Comparison of ENCODE assay signal across 9 mouse cellular contexts in the genomic region with DNA sequence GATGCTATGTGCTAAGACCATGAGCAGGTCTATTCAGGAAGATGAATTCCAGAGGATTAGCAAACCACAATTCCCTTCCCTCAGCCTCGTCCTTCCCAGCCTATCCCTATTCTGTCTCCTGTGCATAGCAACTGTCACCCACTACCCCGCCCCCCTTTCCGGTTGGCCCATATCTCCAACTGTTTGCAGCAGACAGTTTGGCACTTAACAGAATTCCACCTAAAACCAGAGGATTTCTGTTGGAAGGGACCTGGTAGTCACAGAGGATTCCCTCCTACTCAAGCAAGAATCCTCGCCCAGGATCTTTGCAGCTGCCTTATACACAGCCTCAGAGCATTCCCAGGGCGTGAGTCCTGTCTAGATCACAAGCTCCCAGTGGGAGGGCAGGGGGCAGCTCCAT. TPM values are rescaled to one million over a fixed set of nuclear protein-coding genes. Genes with fewer than 3 reads are reported as not detected.
A peak's percentile ranks its signal among the peaks of the same experiment; 100 is the strongest.
DNase-seq lines count a peak whose midpoint lies in the region; ATAC-seq lines count a peak whose summit lies in the region.
"Had no signal": no experiment of that assay in that cellular context is flagged by ENCODE, and none has a peak within 500 bp of the region (broad histone marks: within the 10 kb centered on the region; RNA-seq: fewer than 3 reads in every experiment).

No protein-coding gene starts in this region.

- peak overlapping the region; percentile 72 for H3K27ac ChIP-seq in heart, embryonic 10.5 days
- peak overlapping the region; percentile 79 for H3K27ac ChIP-seq in stomach, embryonic 15.5 days
- no peak overlapping the region for H3K27ac ChIP-seq in midbrain, embryonic 15.5 days

- 33% methylated on average over 5 of the region's 5 CpGs for WGBS in heart, embryonic 10.5 days
- 38% methylated on average over 5 of the region's 5 CpGs for WGBS in stomach, embryonic 15.5 days
- 39% methylated on average over 5 of the region's 5 CpGs for WGBS in midbrain, embryonic 15.5 days

- intact Hi-C loops in heart, postnatal 10 days (cut with DNase I) = no loop called here

- ATAC-seq in stomach, embryonic 15.5 days (ENCODE audit: insufficient read depth, low FRiP score, low read depth) = 0 out of 2 replicates have a peak, but pooled peaks have one; percentile 11
- ATAC-seq in megakaryocyte-erythroid progenitor cell, adult 5-6 weeks (replicated peaks; ENCODE audit: low FRiP score, low TSS enrichment, poor library complexity, severe bottlenecking) = no peak
- no peak for ATAC-seq in midbrain, embryonic 15.5 days (replicated peaks)

- no peaks in the 10 kb centered on the region for H3K27me3 ChIP-seq in heart, embryonic 10.5 days (ENCODE audit: insufficient read depth, poor library complexity, severe bottlenecking)
- no peaks in the 10 kb centered on the region for H3K27me3 ChIP-seq in stomach, embryonic 15.5 days (replicated peaks)
- no peaks in the 10 kb centered on the region for H3K27me3 ChIP-seq in midbrain, embryonic 15.5 days (replicated peaks)

- H3K4me3 ChIP-seq in heart, embryonic 10.5 days = 0 out of 2 replicates have a peak overlapping the region, but pooled peaks have one; percentile 15
- H3K4me3 ChIP-seq in stomach, embryonic 15.5 days (replicated peaks) = no peak overlapping the region
- H3K4me3 ChIP-seq in midbrain, embryonic 15.5 days = no peak overlapping the region

- H3K36me3 ChIP-seq in heart, embryonic 10.5 days = 0 out of 2 replicates have a peak, but pooled peaks cover 6% of the 10 kb centered on the region
- H3K36me3 ChIP-seq in stomach, embryonic 15.5 days = no peaks in the 10 kb centered on the region
- no peaks in the 10 kb centered on the region for H3K36me3 ChIP-seq in midbrain, embryonic 15.5 days (replicated peaks)

- H3K4me1 ChIP-seq in heart, embryonic 10.5 days = peaks cover 43% of the 10 kb centered on the region
- H3K4me1 ChIP-seq in stomach, embryonic 15.5 days = peaks cover 12% of the 10 kb centered on the region
- H3K4me1 ChIP-seq in midbrain, embryonic 15.5 days = no peaks in the 10 kb centered on the region

- H3K4me2 ChIP-seq in stomach, embryonic 15.5 days = no peak overlapping the region; the same call in 1 of the 2 replicates
- no peak overlapping the region for H3K4me2 ChIP-seq in midbrain, embryonic 15.5 days

- peak; percentile 80 for DNase-seq in heart, embryonic 10.5 days (ENCODE audit: low spot score)
- no peak for DNase-seq in heart, adult 8-10 months (ENCODE audit: low spot score)
- peak; percentile 74 for DNase-seq in right cerebral cortex, adult 18-20 months
- DNase-seq in right cerebral cortex, postnatal 4 days = no peak
- DNase-seq in heart, postnatal 10 days = peak; percentile 58 to 68
- DNase-seq: cerebellum, adult 8-10 months had no signal

- no peaks in the 10 kb centered on the region for H3K9me3 ChIP-seq in heart, embryonic 10.5 days
- H3K9me3 ChIP-seq in stomach, embryonic 15.5 days = no peaks in the 10 kb centered on the region
- no peaks in the 10 kb centered on the region for H3K9me3 ChIP-seq in midbrain, embryonic 15.5 days

- no peak overlapping the region for H3K9ac ChIP-seq in stomach, embryonic 15.5 days
- no peak overlapping the region for H3K9ac ChIP-seq in midbrain, embryonic 15.5 days

RNA-seq across cellular contexts. Expression of gene Rnf181, which starts 4.4 kb away (rescaled TPM):
- 119 and 127 TPM in 2 replicates for polyA plus RNA-seq in heart, embryonic 10.5 days (2016; fragmentation: Nextera tagmentation; extraction: Ambion mirVana)
- total RNA-seq in heart, adult 8-10 months (2022) = 10 to 100 TPM; 39.5 to 49.6 (median 41.5) TPM
- 10 to 100 TPM; 45.6 to 51.5 TPM for total RNA-seq in heart, postnatal 10 days (2021)
- 123 and 132 TPM in 2 replicates for polyA plus RNA-seq in stomach, embryonic 15.5 days (2015; fragmentation: Nextera tagmentation; extraction: Ambion mirVana)
- 82.6 and 91.5 TPM in 2 replicates for total RNA-seq in megakaryocyte-erythroid progenitor cell, adult 5-6 weeks (2014; fragmentation: Nextera tagmentation)
- total RNA-seq in megakaryocyte-erythroid progenitor cell, adult 5-6 weeks (2017) = 34.8 and 55.5 TPM in 2 replicates
- 137 and 141 TPM in 2 replicates for polyA plus RNA-seq in midbrain, embryonic 15.5 days (2015; fragmentation: Nextera tagmentation; extraction: Ambion mirVana)

RNA-seq across cellular contexts. Expression of gene Vamp5, which starts 9.1 kb away (rescaled TPM):
- polyA plus RNA-seq in heart, embryonic 10.5 days (2016; fragmentation: Nextera tagmentation; extraction: Ambion mirVana) = 40.5 and 44.7 TPM in 2 replicates
- 10 to 100 TPM; 58.0 to 68.1 (median 61.2) TPM for total RNA-seq in heart, adult 8-10 months (2022)
- 10 to 100 TPM; 46.5 to 57.8 TPM for total RNA-seq in heart, postnatal 10 days (2021)
- 23.9 and 26.8 TPM in 2 replicates for polyA plus RNA-seq in stomach, embryonic 15.5 days (2015; fragmentation: Nextera tagmentation; extraction: Ambion mirVana)
- total RNA-seq in megakaryocyte-erythroid progenitor cell, adult 5-6 weeks (2014; fragmentation: Nextera tagmentation) = 420 and 424 TPM in 2 replicates
- 125 and 132 TPM in 2 replicates for total RNA-seq in megakaryocyte-erythroid progenitor cell, adult 5-6 weeks (2017)
- 20.2 and 24.2 TPM in 2 replicates for polyA plus RNA-seq in midbrain, embryonic 15.5 days (2015; fragmentation: Nextera tagmentation; extraction: Ambion mirVana)

RNA-seq across cellular contexts. Expression of gene Tmem150a, which starts 15.9 kb away (rescaled TPM):
- polyA plus RNA-seq in heart, embryonic 10.5 days (2016; fragmentation: Nextera tagmentation; extraction: Ambion mirVana) = 15.7 and 24.9 TPM in 2 replicates
- total RNA-seq in heart, adult 8-10 months (2022) = 10 to 100 TPM; 20.4 to 24.3 (median 22.2) TPM
- 10 to 100 TPM; 13.6 to 17.1 TPM for total RNA-seq in heart, postnatal 10 days (2021)
- polyA plus RNA-seq in stomach, embryonic 15.5 days (2015; fragmentation: Nextera tagmentation; extraction: Ambion mirVana) = 14.8 and 15.4 TPM in 2 replicates
- 0.92 and 5.0 TPM in 2 replicates for total RNA-seq in megakaryocyte-erythroid progenitor cell, adult 5-6 weeks (2014; fragmentation: Nextera tagmentation)
- total RNA-seq in megakaryocyte-erythroid progenitor cell, adult 5-6 weeks (2017) = not detected in 2 replicates
- polyA plus RNA-seq in midbrain, embryonic 15.5 days (2015; fragmentation: Nextera tagmentation; extraction: Ambion mirVana) = 18.5 and 19.9 TPM in 2 replicates

RNA-seq across cellular contexts. Expression of gene Vamp8, which starts 19.4 kb away (rescaled TPM):
- 130 and 137 TPM in 2 replicates for polyA plus RNA-seq in heart, embryonic 10.5 days (2016; fragmentation: Nextera tagmentation; extraction: Ambion mirVana)
- total RNA-seq in heart, adult 8-10 months (2022) = 10 to 100 TPM; 58.8 to 80.9 (median 70.8) TPM
- 100 to 1,000 TPM in 1 of 2 experiments, 10 to 100 TPM in 1; 95.9 to 102 TPM for total RNA-seq in heart, postnatal 10 days (2021)
- polyA plus RNA-seq in stomach, embryonic 15.5 days (2015; fragmentation: Nextera tagmentation; extraction: Ambion mirVana) = 215 and 219 TPM in 2 replicates
- total RNA-seq in megakaryocyte-erythroid progenitor cell, adult 5-6 weeks (2014; fragmentation: Nextera tagmentation) = 225 and 320 TPM in 2 replicates
- 240 and 305 TPM in 2 replicates for total RNA-seq in megakaryocyte-erythroid progenitor cell, adult 5-6 weeks (2017)
- polyA plus RNA-seq in midbrain, embryonic 15.5 days (2015; fragmentation: Nextera tagmentation; extraction: Ambion mirVana) = 22.2 and 28.1 TPM in 2 replicates

RNA-seq across cellular contexts. Expression of gene 0610030E20Rik, which starts 24.0 kb away (rescaled TPM):
- polyA plus RNA-seq in heart, embryonic 10.5 days (2016; fragmentation: Nextera tagmentation; extraction: Ambion mirVana) = 17.3 and 24.9 TPM in 2 replicates
- total RNA-seq in heart, adult 8-10 months (2022) = 10 to 100 TPM in 1 of 4 experiments, 1 to 10 TPM in 3; 7.6 to 10.4 (median 8.0) TPM
- 10 to 100 TPM; 13.4 to 13.9 TPM for total RNA-seq in heart, postnatal 10 days (2021)
- 25.7 and 28.2 TPM in 2 replicates for polyA plus RNA-seq in stomach, embryonic 15.5 days (2015; fragmentation: Nextera tagmentation; extraction: Ambion mirVana)
- 28.5 and 31.0 TPM in 2 replicates for total RNA-seq in megakaryocyte-erythroid progenitor cell, adult 5-6 weeks (2014; fragmentation: Nextera tagmentation)
- total RNA-seq in megakaryocyte-erythroid progenitor cell, adult 5-6 weeks (2017) = 15.2 and 16.6 TPM in 2 replicates
- polyA plus RNA-seq in midbrain, embryonic 15.5 days (2015; fragmentation: Nextera tagmentation; extraction: Ambion mirVana) = 18.7 and 19.4 TPM in 2 replicates

Comparison
In these comparisons a context has a peak if more than half of its experiments do, and no peak if none do; other contexts are left out.
1. DNase-seq: peak in heart, embryonic 10.5 days (single experiment), right cerebral cortex, adult 18-20 months (single experiment) and heart, postnatal 10 days (2 of 2); none in heart, adult 8-10 months (single experiment) and right cerebral cortex, postnatal 4 days (single experiment).